Comparison of ENCODE assay signal across 19 mouse cellular contexts in the genomic region with DNA sequence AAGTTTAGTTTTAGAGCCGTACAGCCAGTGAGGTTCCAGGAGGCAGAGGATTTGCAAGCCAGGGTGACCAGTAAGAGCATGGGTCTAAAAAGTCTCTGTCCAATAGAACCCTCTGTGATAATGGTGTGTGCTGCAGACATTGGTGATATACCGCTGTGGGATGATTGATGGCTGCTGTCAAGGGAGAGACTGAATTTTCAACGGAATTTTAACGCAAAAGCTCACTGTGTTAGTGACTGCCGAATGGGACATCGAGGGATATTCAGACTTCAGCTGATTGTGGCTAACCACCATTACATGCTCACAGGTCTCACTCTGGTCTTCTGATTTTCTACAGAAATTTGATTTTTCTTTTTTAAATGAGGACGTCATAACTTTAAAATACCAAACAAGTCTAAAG.
DNase-seq lines count a peak whose midpoint lies in the region; ATAC-seq lines count a peak whose summit lies in the region.
"Had no signal": no experiment of that assay in that cellular context is flagged by ENCODE, and none has a peak within 500 bp of the region (broad histone marks: within the 10 kb centered on the region; RNA-seq: fewer than 3 reads in every experiment).

No protein-coding gene starts in this region.

- H3K27me3 ChIP-seq in forebrain, embryonic 11.5 days (ENCODE audit: control insufficient read depth, insufficient read depth, low read length) = no peaks in the 10 kb centered on the region
- no peaks in the 10 kb centered on the region for H3K27me3 ChIP-seq in forebrain, embryonic 16.5 days (replicated peaks; ENCODE audit: control insufficient read depth, insufficient read depth, low read length)
- no peaks in the 10 kb centered on the region for H3K27me3 ChIP-seq in midbrain, embryonic 11.5 days (ENCODE audit: control insufficient read depth, insufficient read depth, low read length)
- H3K27me3 ChIP-seq in midbrain, embryonic 14.5 days (ENCODE audit: control insufficient read depth, insufficient read depth, low read length) = no peaks in the 10 kb centered on the region
- H3K27me3 ChIP-seq in limb, embryonic 10.5 days (ENCODE audit: low read depth, poor library complexity, severe bottlenecking) = no peaks in the 10 kb centered on the region
- H3K27me3 ChIP-seq: forebrain, embryonic 15.5 days; heart, embryonic 13.5 days; hindbrain, embryonic 13.5 days; Patski had no signal

- no peaks in the 10 kb centered on the region; the same call in 1 of the 2 replicates for H3K4me1 ChIP-seq in forebrain, embryonic 11.5 days (replicated peaks; ENCODE audit: control insufficient read depth, insufficient read depth, low read length)
- 0 out of 2 replicates have a peak, but pooled peaks cover 2% of the 10 kb centered on the region for H3K4me1 ChIP-seq in forebrain, embryonic 16.5 days (replicated peaks; ENCODE audit: control insufficient read depth, insufficient read depth, low read length)
- peaks cover 4% of the 10 kb centered on the region; the same call in 1 of the 2 replicates for H3K4me1 ChIP-seq in midbrain, embryonic 11.5 days (ENCODE audit: control insufficient read depth, insufficient read depth, low read length)
- peaks cover 19% of the 10 kb centered on the region; the same call in 1 of the 2 replicates for H3K4me1 ChIP-seq in midbrain, embryonic 14.5 days (ENCODE audit: control insufficient read depth, insufficient read depth, low read length)
- peaks cover 90% of the 10 kb centered on the region for H3K4me1 ChIP-seq in limb, embryonic 10.5 days

- no peak overlapping the region for H3K4me3 ChIP-seq in forebrain, embryonic 11.5 days (ENCODE audit: low read depth, low read length)
- no peak overlapping the region for H3K4me3 ChIP-seq in forebrain, embryonic 16.5 days (replicated peaks; ENCODE audit: low read length)
- H3K4me3 ChIP-seq in midbrain, embryonic 11.5 days (ENCODE audit: low read depth, low read length) = no peak overlapping the region
- no peak overlapping the region for H3K4me3 ChIP-seq in midbrain, embryonic 14.5 days (replicated peaks; ENCODE audit: low read depth, low read length)
- H3K4me3 ChIP-seq in limb, embryonic 10.5 days = no peak overlapping the region
- H3K4me3 ChIP-seq: forebrain, embryonic 15.5 days; heart, embryonic 13.5 days; hindbrain, embryonic 13.5 days had no signal

- no peak overlapping the region for H3K4me2 ChIP-seq in forebrain, embryonic 11.5 days (ENCODE audit: low read depth, low read length, severe bottlenecking)
- no peak overlapping the region for H3K4me2 ChIP-seq in forebrain, embryonic 16.5 days (ENCODE audit: low read length)
- H3K4me2 ChIP-seq in midbrain, embryonic 11.5 days = no peak overlapping the region
- H3K4me2 ChIP-seq in midbrain, embryonic 14.5 days (ENCODE audit: low read length) = no peak overlapping the region
- H3K4me2 ChIP-seq: forebrain, embryonic 15.5 days; heart, embryonic 13.5 days; hindbrain, embryonic 13.5 days had no signal

- no peak overlapping the region for H3K9ac ChIP-seq in forebrain, embryonic 11.5 days (ENCODE audit: low read length)
- H3K9ac ChIP-seq in forebrain, embryonic 16.5 days (replicated peaks; ENCODE audit: low read depth, low read length) = no peak overlapping the region
- H3K9ac ChIP-seq in midbrain, embryonic 11.5 days (ENCODE audit: low read length) = no peak overlapping the region
- H3K9ac ChIP-seq in midbrain, embryonic 14.5 days (replicated peaks; ENCODE audit: low read length) = no peak overlapping the region
- H3K9ac ChIP-seq: forebrain, embryonic 15.5 days; heart, embryonic 13.5 days; hindbrain, embryonic 13.5 days had no signal

- ATAC-seq in forebrain, embryonic 11.5 days (replicated peaks; ENCODE audit: low FRiP score) = no peak
- no peak for ATAC-seq in forebrain, embryonic 16.5 days
- no peak for ATAC-seq in midbrain, embryonic 11.5 days (ENCODE audit: low FRiP score)
- no peak for ATAC-seq in midbrain, embryonic 14.5 days (ENCODE audit: low FRiP score, low TSS enrichment)
- ATAC-seq in monocyte, adult 5-6 weeks (replicated peaks; ENCODE audit: insufficient number of reproducible peaks, low FRiP score, low TSS enrichment, poor library complexity, severe bottlenecking) = no peak
- ATAC-seq: activated CD4-positive, CD25-positive, alpha-beta regulatory T cell, adult 4 months; forebrain, embryonic 15.5 days; hindbrain, postnatal 0 days; Patski had no signal

- no peak overlapping the region for H3K27ac ChIP-seq in forebrain, embryonic 11.5 days (ENCODE audit: low read depth, low read length)
- no peak overlapping the region for H3K27ac ChIP-seq in forebrain, embryonic 16.5 days (ENCODE audit: low read length)
- H3K27ac ChIP-seq in midbrain, embryonic 11.5 days (ENCODE audit: low read depth, low read length) = no peak overlapping the region
- H3K27ac ChIP-seq in midbrain, embryonic 14.5 days (replicated peaks; ENCODE audit: low read depth, low read length) = no peak overlapping the region
- H3K27ac ChIP-seq in limb, embryonic 10.5 days = peak overlapping the region; percentile 85
- H3K27ac ChIP-seq: forebrain, embryonic 15.5 days; heart, embryonic 13.5 days; hindbrain, embryonic 13.5 days; hindbrain, postnatal 0 days had no signal

- peak; percentile 7 for DNase-seq in forebrain, embryonic 11.5 days (ENCODE audit: low spot score)
- peak; percentile 69 for DNase-seq in midbrain, embryonic 11.5 days (ENCODE audit: low spot score, missing footprints)
- DNase-seq in midbrain, embryonic 14.5 days = no peak
- DNase-seq in limb, embryonic 10.5 days (ENCODE audit: low spot score) = no peak
- no peak for DNase-seq in ovary, postnatal 36 days (ENCODE audit: low spot score)
- DNase-seq: adrenal gland, postnatal 14 days; cerebellum, adult 11-12 months; cerebellum, adult 9-10 months; cerebellum, postnatal 25 days; gastrocnemius, postnatal 14 days; heart, postnatal 36 days had no signal

- 84% methylated on average over 7 of the region's 7 CpGs for WGBS in forebrain, embryonic 11.5 days
- WGBS in forebrain, embryonic 16.5 days = 82% methylated on average over 7 of the region's 7 CpGs
- WGBS in midbrain, embryonic 11.5 days = 78% methylated on average over 7 of the region's 7 CpGs
- 66% methylated on average over 7 of the region's 7 CpGs for WGBS in midbrain, embryonic 14.5 days
- WGBS in limb, embryonic 10.5 days = 65% methylated on average over 7 of the region's 7 CpGs

- H3K36me3 ChIP-seq in forebrain, embryonic 11.5 days (ENCODE audit: control insufficient read depth, insufficient read depth, low read length) = no peaks in the 10 kb centered on the region
- H3K36me3 ChIP-seq in forebrain, embryonic 16.5 days (ENCODE audit: control insufficient read depth, insufficient read depth) = no peaks in the 10 kb centered on the region
- H3K36me3 ChIP-seq in midbrain, embryonic 11.5 days (ENCODE audit: control insufficient read depth, insufficient read depth, low read length) = no peaks in the 10 kb centered on the region
- no peaks in the 10 kb centered on the region for H3K36me3 ChIP-seq in midbrain, embryonic 14.5 days (ENCODE audit: control insufficient read depth, insufficient read depth, low read length)
- H3K36me3 ChIP-seq in limb, embryonic 10.5 days = no peaks in the 10 kb centered on the region
- H3K36me3 ChIP-seq: forebrain, embryonic 15.5 days; heart, embryonic 13.5 days; hindbrain, embryonic 13.5 days had no signal

- H3K9me3 ChIP-seq in forebrain, embryonic 11.5 days (ENCODE audit: control insufficient read depth, low read length) = no peaks in the 10 kb centered on the region
- no peaks in the 10 kb centered on the region for H3K9me3 ChIP-seq in forebrain, embryonic 16.5 days (ENCODE audit: control insufficient read depth, low read length)
- H3K9me3 ChIP-seq in midbrain, embryonic 11.5 days (ENCODE audit: control insufficient read depth, low read length) = no peaks in the 10 kb centered on the region
- no peaks in the 10 kb centered on the region for H3K9me3 ChIP-seq in midbrain, embryonic 14.5 days (ENCODE audit: control insufficient read depth, low read length)
- no peaks in the 10 kb centered on the region for H3K9me3 ChIP-seq in limb, embryonic 10.5 days (replicated peaks)
- H3K9me3 ChIP-seq: forebrain, embryonic 15.5 days; heart, embryonic 13.5 days; hindbrain, embryonic 13.5 days had no signal

Comparison
In these comparisons a context has a peak if more than half of its experiments do, and no peak if none do; other contexts are left out.
1. DNase-seq: peak in forebrain, embryonic 11.5 days (single experiment) and midbrain, embryonic 11.5 days (single experiment); none in midbrain, embryonic 14.5 days (single experiment), limb, embryonic 10.5 days (single experiment) and ovary, postnatal 36 days (single experiment).